Mouse (Mus musculus) layer of hippocampus, postnatal 14 days (tissue): ENCODE measurements at regions not wholly inside any gene's neighbourhood (a gene's known extent, or its start where the extent isn't known, plus 50 kb on each side); places are given as distances from the start of the nearest gene placed in this dataset.

Experiments
- DNase-seq, 2 experiments: peaks; one replicate each; pipeline ENCODE4 v3.0.0; 2021 to 2022; ENCODE audit warnings: low spot score in 2 of 2, mixed read lengths in 1 of 2

DNA sequence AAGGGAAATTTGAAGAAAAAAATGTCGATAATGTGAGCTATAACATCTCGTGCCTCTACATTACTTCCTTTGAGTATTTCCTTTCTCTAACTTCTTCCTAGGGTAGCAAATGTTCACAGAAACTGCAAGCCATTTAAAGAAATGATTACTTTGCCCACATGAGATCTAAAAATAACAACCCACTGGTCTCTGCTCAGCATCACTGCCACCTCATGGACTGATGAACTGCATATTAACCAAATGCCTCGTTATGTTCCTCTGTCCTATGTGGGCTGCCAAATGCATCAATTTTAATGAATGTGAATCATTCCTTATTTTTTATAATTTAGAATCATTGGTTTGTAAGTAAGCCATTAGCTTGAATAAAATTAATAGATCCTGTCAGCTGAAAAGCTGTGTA is 590.0 kb upstream of the Nr3c2 start:
- DNase-seq, result no peak

- no peak for DNase-seq
These were observed 570.7 kb upstream of the Nr3c2 start for GRCm38 (mm10) chr8:76328540-76328939.

GRCm38 (mm10) chr8:76343072-76343471 is 556.2 kb upstream of the Nr3c2 start:
- no peak for DNase-seq

DNA sequence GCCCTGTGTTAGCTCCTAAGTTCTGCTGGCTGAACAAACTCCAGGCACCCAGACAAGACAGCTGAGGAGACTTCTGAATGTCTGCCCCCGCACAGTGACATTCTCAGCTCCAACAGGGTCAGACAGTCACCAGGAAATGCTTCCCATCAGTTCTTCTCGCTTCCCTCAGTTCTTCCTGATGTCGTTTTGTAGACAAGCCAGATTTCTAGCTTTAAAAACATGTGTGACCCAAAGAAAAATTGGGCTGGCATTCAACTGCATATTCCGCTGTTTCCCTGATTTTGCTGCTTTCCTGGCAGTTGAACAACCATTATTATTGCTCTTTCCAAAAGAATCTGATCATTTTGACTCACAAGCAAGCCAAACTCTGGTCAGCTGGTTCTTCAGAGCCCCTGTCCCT is 553.1 kb upstream of the Nr3c2 start:
- peak; percentile 59 to 86 for DNase-seq

DNA sequence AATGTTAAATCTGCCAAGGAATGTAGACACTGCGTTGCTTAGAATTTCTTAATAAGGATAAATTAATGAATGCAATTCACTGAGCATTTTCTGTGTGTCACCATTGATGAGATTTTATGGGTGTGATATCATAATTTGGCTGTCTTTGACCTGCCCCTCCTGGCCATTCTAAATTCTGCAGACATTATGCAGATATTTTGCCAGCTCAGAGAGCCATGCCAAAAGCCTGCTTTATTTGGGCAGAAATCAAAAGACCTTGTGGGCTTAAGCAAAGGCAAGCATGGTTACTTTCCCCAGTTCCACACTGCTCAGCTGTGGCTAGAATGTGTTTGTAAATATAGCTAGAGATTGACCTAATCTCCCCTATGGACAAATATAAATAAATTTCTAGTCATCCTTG is 552.4 kb upstream of the Nr3c2 start:
- peak; percentile 28 to 80 for DNase-seq

GRCm38 (mm10) chr8:76374314-76374713 is 524.9 kb upstream of the Nr3c2 start:
- DNase-seq, result no peak

GRCm38 (mm10) chr8:76377711-76378110 is 521.5 kb upstream of the Nr3c2 start:
- peak; percentile 31 to 79 for DNase-seq

GRCm38 (mm10) chr8:76381643-76382042 is 517.6 kb upstream of the Nr3c2 start:
- no peak for DNase-seq

DNA sequence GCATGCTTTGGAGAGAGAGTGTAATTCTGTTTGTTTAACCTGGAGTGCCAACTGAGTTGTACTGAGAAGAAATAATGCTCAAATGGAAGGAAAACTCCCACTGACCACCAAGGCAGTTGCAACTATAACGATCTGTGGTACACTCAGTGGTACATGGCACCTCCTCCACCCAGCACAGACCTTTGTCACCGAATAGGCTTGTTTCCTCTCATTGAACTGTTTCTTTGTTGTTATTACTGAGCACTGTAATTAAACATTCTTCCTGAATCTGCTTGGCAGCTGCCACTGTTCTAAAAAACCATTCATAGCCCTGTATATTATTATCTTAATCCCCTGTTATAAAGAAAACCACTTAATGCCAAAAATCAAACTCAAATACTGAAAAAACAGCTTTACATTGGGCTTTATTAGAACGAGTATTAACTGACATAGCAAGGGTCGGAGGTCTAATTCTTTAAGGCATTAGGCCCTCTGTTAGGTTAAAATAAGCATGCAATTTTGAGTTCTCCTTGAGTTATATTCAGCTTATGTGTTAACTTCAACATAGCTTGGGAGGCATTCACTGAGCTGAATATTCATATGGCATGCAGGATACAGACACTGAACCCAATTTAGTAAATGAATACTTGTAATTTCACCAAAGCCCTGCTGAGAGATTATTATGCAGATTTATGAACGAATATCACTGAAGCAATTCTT is 515.5 kb upstream of the Nr3c2 start:
- DNase-seq, result peak in 1 of 2 experiments; percentile 61

DNA sequence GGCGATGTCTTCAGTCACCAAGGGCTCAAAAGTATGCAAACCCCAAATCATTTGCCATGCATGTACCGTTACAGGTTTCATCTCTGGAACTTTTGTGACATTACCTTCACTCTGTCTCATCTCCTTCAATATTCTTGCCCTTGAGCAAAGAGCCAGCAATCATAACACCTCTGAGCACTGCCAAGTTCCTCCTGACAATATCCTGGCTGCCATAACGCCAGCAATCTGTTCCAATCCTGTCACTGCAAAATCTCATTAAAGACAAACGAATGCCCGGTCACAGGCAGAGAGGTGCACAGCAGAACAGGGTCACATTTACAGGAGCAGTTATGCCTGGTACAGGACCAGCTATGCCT is 515.0 kb upstream of the Nr3c2 start:
- DNase-seq, result peak; percentile 56 to 70

GRCm38 (mm10) chr8:76392004-76392403 is 507.2 kb upstream of the Nr3c2 start:
- no peak for DNase-seq

GRCm38 (mm10) chr8:76422459-76422858 is 476.8 kb upstream of the Nr3c2 start:
- DNase-seq, result no peak

- no peak for DNase-seq
These were observed 476.2 kb upstream of the Nr3c2 start for GRCm38 (mm10) chr8:76422861-76423532.

DNA sequence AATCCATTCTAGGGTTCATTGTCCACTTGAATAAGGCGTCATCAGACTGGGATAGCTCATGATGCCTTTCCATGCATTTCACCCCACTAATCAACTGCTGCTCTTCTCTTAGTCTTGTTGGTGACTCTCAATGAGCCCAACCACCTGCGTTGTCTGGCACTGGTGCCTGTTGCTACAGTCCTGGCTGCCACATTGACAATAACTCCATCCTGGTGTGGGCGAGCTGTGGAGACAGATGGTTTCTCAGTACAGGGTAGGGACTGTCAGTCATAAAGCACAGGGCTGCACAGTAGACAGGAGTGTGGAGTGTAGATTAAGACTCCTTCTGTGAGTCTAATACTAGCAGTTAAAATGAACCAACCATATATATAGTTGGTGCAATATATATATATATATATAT is 469.4 kb upstream of the Nr3c2 start:
- DNase-seq, result peak; percentile 60 to 88

- no peak for DNase-seq
These were observed 466.4 kb upstream of the Nr3c2 start for GRCm38 (mm10) chr8:76432813-76433212.

DNA sequence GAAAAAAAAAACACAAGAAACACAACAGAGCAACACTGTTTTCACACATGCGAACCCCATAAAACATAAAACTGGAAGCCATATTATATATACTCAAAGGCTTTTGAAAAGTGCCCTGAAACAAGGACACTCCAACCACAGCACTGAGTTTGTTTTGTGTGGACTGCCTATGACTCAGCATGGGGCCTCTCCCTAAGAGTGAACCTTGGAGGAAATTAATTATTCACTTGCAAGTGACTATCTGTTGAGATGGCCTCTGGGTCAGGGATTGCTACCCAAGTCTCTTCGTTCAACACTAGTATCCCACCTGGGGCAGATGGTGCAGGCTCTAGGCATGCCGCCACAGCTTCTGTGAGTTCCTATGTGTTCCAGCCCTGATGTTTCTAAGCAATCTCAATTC is 461.3 kb upstream of the Nr3c2 start:
- no peak for DNase-seq

- DNase-seq, result no peak
These were observed 424.6 kb upstream of the Nr3c2 start for GRCm38 (mm10) chr8:76474464-76475208.

DNA sequence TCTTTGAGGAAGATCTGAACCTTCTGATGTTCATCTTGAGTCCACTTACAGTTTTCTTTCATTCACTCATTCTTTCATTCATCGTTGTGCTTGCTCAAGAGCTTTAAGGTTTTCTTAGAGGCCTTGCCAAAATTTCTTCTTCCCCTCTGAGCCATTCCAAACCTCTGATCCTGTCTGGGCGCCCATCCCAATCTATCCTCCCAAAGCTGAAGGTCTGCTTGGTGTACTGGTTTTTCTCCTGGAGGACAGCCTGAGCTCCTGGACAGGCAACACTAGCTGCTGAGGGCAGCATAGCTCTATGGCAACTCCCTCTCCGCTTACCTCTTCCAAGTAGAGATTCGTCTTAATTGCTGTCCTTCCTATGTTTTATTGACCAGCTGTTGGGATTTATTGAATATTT is 420.3 kb upstream of the Nr3c2 start:
- no peak for DNase-seq

DNA sequence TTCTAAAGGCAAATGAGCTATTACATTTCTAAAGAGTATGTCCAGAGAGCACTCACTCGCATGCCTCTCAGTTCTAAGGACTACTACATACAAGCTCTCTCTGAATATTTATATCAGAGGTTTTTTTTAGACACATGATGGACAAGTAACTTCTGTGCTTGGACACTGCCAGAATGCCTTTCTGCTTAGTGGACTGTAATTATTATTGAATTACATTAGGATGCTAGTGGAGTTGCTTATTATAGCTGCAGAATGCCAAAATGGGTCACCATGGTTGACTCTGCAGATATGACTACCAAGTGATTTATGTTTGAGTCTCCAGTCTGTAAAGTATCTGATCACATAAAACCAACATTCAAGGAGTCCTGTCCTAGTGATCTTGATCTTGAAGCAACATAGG is 395.6 kb upstream of the Nr3c2 start:
- DNase-seq, result no peak

GRCm38 (mm10) chr8:76507247-76507646 is 392.0 kb upstream of the Nr3c2 start:
- no peak for DNase-seq

- no peak for DNase-seq
These were observed 390.0 kb upstream of the Nr3c2 start for GRCm38 (mm10) chr8:76509201-76509600.

DNA sequence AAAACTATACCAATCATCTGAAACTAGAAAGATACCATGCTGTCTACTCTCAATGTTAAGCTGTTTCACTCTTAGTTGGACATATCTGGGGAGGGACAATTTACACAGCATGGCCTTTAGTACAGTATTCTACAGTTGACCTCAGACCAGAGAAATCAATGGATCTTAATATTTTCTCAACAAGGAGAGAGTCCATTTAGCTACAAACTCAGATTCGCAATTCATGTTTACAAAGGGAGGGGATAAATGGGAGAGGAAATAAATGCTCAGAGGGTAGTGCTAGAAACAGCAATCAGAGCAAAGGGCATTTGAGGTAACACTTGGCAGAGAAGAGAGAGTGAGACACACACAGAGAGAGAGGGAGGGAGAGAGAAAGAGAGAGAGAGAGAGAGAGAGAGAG is 385.1 kb upstream of the Nr3c2 start:
- no peak for DNase-seq
